ENCODE assay signal across 29 mouse cellular contexts in genomic region chr16:23178796-23179195, GRCm38 (mm10). TPM values are rescaled to one million over a fixed set of nuclear protein-coding genes. Genes with fewer than 3 reads are reported as not detected.
"Had no signal": no experiment of that assay in that cellular context is flagged by ENCODE, and none has a peak within 500 bp of the region (broad histone marks: within the 10 kb centered on the region; RNA-seq: fewer than 3 reads in every experiment).

No protein-coding gene starts in this region.

- H3K4me1 ChIP-seq: limb, embryonic 10.5 days; limb, embryonic 13.5 days; lung, embryonic 15.5 days; midbrain, embryonic 10.5 days; midbrain, embryonic 13.5 days had no signal

- H3K27ac ChIP-seq: limb, embryonic 10.5 days; limb, embryonic 13.5 days; liver, embryonic 12.5 days; liver, embryonic 15.5 days; lung, embryonic 15.5 days; midbrain, embryonic 10.5 days; midbrain, embryonic 13.5 days had no signal

- DNase-seq: kidney, adult 18-20 months; kidney, adult 9 months; kidney, postnatal 14 days; kidney, postnatal 4 days; layer of hippocampus, adult 9-11 months; liver; lung, adult 18-20 months; lung, postnatal 10 days; lung, postnatal 36 days; thymus, adult 18-20 months; thymus, postnatal 25 days had no signal

- H3K4me3 ChIP-seq: limb, embryonic 10.5 days; limb, embryonic 13.5 days; liver, embryonic 12.5 days; liver, embryonic 15.5 days; lung, embryonic 15.5 days; megakaryocyte, embryonic 14.5 days; midbrain, embryonic 10.5 days; midbrain, embryonic 13.5 days; myocyte had no signal

- H3K27me3 ChIP-seq: limb, embryonic 13.5 days; liver, embryonic 12.5 days; liver, embryonic 15.5 days; lung, embryonic 15.5 days; midbrain, embryonic 13.5 days had no signal

- H3K36me3 ChIP-seq: limb, embryonic 10.5 days; limb, embryonic 13.5 days; liver, embryonic 12.5 days; liver, embryonic 15.5 days; lung, embryonic 15.5 days; midbrain, embryonic 10.5 days; midbrain, embryonic 13.5 days had no signal

RNA-seq across cellular contexts. Expression of gene Adipoq, which starts 32.5 kb away (rescaled TPM):
- total RNA-seq: layer of hippocampus, adult 18-20 months; layer of hippocampus, postnatal 25 days; left cerebral cortex, adult 18-20 months; left cerebral cortex, postnatal 25 days; monocyte, adult 5-6 weeks had no signal
- polyA plus RNA-seq: limb, embryonic 10.5 days; liver, embryonic 12.5 days; liver, embryonic 15.5 days; midbrain, embryonic 10.5 days; midbrain, embryonic 16.5 days; myocyte; neural tube, embryonic 11.5 days; neural tube, embryonic 14.5 days; stomach, embryonic 16.5 days had no signal
